Mouse (Mus musculus): ENCODE results near the gene Pecam1.

DNA sequence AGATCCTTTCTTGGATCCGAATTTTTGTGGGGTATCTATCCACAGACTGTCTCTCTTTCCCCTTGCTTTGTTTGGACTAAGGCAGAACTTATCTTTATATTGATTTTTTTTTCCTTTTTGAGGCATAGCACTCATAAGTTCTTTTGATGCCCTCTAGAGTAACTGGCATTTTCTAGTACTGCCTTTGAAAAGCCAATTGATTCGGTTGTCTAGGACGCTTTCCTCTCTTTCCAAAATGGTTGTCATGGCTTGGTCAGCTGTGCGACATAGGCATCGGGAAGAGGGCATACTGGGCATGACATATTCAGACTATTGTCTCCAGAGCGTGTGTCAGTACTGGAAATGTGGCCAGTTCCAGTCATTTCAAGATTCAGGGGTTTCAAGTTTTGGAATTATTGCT is 39.2 kb upstream of the Pecam1 start:
- TF ChIP-seq ZC3H11A (IDR thresholded peaks at IDR 0.05; ENCODE audit: borderline replicate concordance, low read depth, low read length) (no peak), HCFC1 (IDR thresholded peaks at IDR 0.05; ENCODE audit: borderline replicate concordance, insufficient read depth, low read length) (no peak), CHD2 (IDR thresholded peaks at IDR 0.05; ENCODE audit: low read depth, low read length) (no peak), ZNF384 (IDR thresholded peaks at IDR 0.05; ENCODE audit: low read depth, low read length) (no peak)
